Mouse (Mus musculus): ENCODE results near the gene Gm867.

The Gm867 gene

GRCm38 (mm10) chr10:75940520-75940919 is at the start of gene Gm867:
Gene Gm867 (minus strand): TSS chr10:75940672.
- no peak for DNase-seq (ENCODE audit: extremely low read depth, low read depth, low spot score)

DNA sequence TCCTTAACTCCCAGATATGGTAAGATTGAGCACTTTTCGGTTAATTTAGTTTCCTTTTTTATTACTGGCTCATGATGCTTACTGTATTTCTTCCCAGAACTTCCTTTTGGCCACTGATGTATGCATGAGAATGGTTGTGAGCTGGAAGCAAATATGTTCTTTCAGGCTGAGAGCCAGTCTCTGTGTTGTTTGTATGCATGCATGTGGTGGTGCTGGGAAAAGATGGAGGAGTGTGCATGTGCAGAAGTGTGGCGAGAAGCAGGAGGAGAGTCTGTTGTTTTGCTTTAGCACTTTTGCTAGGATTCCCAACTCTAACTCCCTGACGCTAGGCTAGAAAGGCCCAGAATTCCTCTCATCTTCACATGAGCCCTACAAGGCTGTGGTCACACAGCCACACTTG is 39.0 kb upstream of the Gm867 start:
- no peak for DNase-seq (ENCODE audit: extremely low read depth, low read depth, low spot score)

DNA sequence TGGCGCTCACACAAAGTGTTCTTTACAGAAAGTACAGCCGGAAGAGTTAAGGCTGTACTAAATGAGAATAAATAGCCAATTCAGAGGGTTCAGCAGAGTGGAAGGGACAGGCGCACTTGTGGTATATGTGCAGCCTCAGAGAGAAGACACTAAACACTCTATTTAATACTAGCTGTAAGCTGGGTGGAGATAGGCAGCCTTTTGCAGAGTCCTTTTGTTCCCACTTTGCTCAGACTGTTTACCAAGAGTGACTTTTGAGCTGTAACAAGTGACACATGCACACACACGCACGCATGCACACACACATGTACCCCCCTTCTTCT is 38.3 kb upstream of the Gm867 start:
- no peak for DNase-seq (ENCODE audit: extremely low read depth, low read depth, low spot score)

GRCm38 (mm10) chr10:75978119-75978834 is 37.8 kb upstream of the Gm867 start:
- DNase-seq (ENCODE audit: extremely low read depth, low read depth, low spot score) = no peak

GRCm38 (mm10) chr10:75975216-75975615 is 34.7 kb upstream of the Gm867 start:
- DNase-seq (ENCODE audit: extremely low read depth, low read depth, low spot score) = no peak

- no peak for DNase-seq (ENCODE audit: extremely low read depth, low read depth, low spot score)
Observed at GRCm38 (mm10) chr10:75973846-75974245, 33.4 kb upstream of the Gm867 start.

GRCm38 (mm10) chr10:75954381-75954811 is 13.9 kb upstream of the Gm867 start, which contains the start of gene Gm5134:
Gene Gm5134 (plus strand): TSS chr10:75954514.
- no peak for DNase-seq (ENCODE audit: extremely low read depth, low read depth, low spot score)

DNA sequence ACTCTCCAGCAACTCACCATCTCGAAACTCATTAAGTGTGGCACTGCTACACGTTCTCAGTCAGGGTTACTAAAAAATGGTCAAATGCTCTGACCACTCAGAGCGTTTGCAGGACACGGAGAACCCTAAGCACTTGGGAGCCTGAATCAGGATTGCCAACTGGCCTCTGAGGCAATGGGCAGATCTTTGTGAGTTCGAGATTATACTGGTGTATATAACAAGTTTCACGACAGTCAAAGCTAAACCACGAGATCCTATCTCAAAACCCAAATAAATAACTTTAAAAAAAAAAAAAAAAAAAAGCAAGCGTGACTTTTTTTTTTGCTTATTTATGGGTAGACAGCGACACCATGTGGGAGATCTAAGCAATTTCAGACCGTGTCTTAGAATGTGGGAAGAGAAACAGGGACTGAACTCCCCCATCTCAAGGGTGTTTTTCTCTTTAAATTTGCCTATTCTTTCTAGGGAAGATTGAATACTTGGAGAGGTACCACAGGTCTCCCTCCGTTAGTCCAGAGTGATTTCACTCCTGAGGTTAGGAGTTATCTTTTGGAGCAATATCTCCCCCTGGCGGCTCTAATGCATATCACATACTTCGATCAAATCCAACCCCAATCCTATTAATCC is 11.1 kb upstream of the Gm867 start:
- no peak for DNase-seq (ENCODE audit: extremely low read depth, low read depth, low spot score)

- DNase-seq (ENCODE audit: extremely low read depth, low read depth, low spot score) = no peak
Observed at GRCm38 (mm10) chr10:75950791-75951210, 10.3 kb upstream of the Gm867 start.

DNA sequence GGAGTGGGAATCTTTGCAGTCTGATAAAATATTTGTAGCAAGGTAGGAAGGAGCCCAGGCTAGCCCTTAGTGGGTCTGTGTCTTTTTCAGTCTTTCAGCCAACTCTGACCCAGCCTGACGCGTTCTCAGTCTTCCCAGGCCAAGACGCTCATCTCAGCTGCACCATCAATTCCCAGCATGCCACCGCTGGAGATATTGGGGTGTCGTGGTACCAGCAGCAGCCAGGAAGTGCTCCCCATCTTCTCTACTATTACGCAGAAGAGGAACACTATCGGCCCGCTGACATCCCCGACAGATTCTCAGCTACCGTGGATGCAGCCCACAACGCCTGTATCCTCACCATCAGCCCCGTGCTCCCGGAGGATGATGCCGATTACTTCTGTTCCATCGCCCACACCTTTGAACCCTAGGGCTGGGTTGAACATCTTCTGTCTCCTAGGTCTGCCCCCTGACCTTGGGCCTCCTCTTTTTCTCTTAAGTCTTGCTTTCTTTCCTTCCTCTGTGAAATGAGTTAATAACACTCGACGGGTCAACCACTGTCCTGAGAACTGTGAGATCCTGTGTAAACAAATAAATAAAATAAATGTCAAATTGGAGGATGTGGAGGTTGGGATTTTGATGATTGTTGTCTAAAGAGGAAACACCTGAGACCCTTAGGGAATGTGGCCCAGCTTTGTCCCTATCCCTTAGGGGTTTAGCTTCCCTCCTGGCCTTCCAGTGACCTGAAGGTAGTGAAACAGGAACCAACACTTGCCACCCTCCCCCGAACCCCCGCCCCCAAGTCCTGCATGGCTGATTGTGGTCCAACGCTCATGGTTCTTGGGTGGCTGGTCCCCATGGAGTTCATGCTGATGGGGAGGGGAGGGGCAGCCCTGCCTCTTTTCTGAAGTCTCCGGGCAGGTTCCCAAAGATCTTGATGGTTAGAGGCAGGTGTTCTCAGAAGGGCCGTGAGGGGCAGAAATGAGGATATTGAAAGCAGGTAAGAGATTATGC is 8.9 kb upstream of the Gm867 start:
- no peak for DNase-seq (ENCODE audit: extremely low read depth, low read depth, low spot score)

DNA sequence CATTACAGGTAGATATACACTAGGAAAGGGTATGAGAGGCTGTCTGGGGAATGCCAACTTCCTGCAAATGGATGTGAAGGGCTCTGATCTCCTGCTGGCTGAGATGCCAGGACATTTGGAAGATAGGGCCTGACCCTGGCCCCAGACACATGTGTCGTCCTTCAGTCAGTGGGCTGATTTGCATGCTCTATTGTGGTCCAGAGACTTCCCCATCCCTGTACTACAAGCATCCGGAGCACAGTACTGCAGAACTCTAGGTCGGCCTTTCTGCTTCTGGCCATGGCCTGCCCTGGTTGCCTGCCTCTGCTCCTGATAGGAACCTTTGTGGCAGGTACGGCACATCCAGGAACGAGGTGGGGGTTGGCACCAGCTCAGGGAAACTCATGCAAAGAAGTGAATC is 7.6 kb upstream of the Gm867 start:
- no peak for DNase-seq (ENCODE audit: extremely low read depth, low read depth, low spot score)

- DNase-seq (ENCODE audit: extremely low read depth, low read depth, low spot score) = no peak
Observed at GRCm38 (mm10) chr10:75945896-75946295, 5.4 kb upstream of the Gm867 start.

DNA sequence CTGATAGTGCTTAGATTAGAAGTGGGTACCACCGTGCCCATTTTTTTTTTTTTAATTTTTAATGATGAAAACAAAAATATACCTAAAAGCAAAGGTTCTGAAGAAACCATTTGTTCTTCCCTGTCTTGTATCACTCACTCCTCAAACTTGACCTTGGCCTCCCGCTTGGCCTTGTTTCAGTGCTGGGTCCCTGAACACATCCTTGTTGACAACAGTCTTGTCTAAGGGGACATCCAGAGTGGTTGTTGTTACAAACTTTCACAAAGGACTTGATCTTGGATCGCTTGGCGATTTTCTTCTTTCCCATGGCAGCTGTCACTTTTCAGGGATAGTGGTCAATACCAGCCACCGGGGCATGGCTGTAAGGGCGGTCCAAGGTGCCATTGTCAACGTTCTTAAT is 4.7 kb upstream of the Gm867 start:
- DNase-seq (ENCODE audit: extremely low read depth, low read depth, low spot score) = no peak

- DNase-seq (ENCODE audit: extremely low read depth, low read depth, low spot score) = no peak
Observed at GRCm38 (mm10) chr10:75944066-75944772, 3.7 kb upstream of the Gm867 start.

- no peak for DNase-seq (ENCODE audit: extremely low read depth, low read depth, low spot score)
Observed at GRCm38 (mm10) chr10:75942736-75943477, 2.4 kb upstream of the Gm867 start, which contains the start of gene Vpreb3. Gene Vpreb3 (plus strand): TSS chr10:75943057.

DNA sequence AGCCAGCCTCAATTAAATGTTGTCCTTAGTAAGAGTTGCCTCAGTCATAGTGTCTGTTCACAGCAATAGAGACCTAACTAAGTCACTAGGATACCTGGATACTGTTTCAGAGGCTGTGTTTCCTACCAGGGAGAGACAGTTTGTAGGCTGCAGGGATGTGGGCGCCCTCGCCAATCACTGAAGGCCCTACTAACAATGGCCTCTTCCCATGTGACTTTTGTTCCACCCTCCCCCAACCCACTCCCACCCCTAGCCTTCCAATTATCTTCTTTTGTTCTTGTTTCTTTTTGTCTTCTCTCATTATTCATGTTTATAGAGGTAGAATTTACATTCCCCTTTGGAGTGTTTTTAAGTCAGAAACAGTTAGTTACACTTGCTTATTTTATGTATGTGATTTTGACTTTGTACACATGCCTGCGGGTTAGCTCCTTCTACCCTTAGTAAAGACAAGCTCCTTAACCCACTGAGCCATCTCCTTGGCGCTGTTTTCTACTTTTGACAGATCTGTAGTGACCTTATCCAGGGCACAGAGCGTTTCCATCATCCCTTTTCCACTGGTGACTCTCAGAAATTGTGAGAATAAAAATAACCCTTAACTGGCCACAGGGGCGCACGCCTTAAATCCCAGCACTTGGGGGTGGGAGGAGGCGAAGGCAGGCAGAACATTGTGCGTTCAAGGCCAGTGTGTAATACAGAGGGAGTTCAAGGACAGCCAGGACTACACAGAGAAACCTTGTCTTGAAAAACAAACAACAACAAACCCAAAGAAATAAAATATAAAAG is 761 bp upstream of the Gm867 start:
- DNase-seq (ENCODE audit: extremely low read depth, low read depth, low spot score) = no peak

- no peak for DNase-seq (ENCODE audit: extremely low read depth, low read depth, low spot score)
Observed at GRCm38 (mm10) chr10:75939481-75940234, 814 bp downstream of the Gm867 start.

DNA sequence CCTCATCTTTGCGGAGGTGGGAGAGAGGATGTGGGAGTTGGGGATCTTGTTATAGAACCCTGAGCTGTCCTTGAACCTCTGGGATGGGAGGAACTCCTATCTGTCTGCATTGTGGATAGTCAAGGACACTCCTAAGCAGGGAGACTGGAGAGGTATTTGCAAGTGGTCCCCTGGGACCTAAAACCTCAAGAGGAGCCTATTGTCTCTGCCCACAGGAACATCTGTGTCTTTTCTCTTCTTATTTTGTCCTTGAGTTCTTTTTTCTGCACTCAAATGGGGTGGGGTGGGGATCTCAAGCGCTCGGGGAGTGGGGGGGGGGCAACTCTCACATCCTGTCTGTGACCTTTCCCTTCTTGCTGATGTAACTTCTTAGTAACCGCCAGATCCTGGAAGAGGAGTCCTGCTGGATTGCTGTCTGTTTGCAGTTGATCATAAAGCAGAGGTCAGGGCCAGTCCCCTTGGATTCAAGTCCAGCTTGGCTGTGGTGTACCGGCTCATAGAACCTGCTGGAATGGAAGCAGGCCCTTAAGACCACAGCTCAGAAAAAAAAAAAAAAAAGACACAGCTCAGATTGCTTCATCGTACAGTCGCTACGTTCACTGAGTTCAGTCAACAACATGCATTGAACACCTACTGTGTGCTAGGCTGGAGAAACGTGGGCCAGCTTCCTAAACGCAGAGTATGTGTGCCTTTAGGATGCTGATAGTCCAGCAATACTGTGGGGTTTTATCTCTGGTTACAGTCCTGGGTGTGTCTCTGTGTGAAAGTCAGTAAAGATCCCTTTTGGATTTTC is 2.4 kb downstream of the Gm867 start:
- DNase-seq (ENCODE audit: extremely low read depth, low read depth, low spot score) = no peak
